ENCODE assay signal across 23 mouse cellular contexts in genomic region chr6:72008213-72008655, GRCm38 (mm10).
"Had no signal": no experiment of that assay in that cellular context is flagged by ENCODE, and none has a peak within 500 bp of the region (broad histone marks: within the 10 kb centered on the region; RNA-seq: fewer than 3 reads in every experiment).

No protein-coding gene starts in this region.

- H3K27me3 ChIP-seq: heart, embryonic 12.5 days; hindbrain, embryonic 13.5 days; hindbrain, embryonic 15.5 days; kidney, embryonic 15.5 days; limb, embryonic 12.5 days; liver, embryonic 15.5 days had no signal

- H3K9ac ChIP-seq: heart, embryonic 12.5 days; hindbrain, embryonic 13.5 days; hindbrain, embryonic 15.5 days; kidney, embryonic 15.5 days; limb, embryonic 12.5 days; liver, embryonic 13.5 days; liver, embryonic 15.5 days had no signal

- H3K4me2 ChIP-seq: heart, embryonic 12.5 days; hindbrain, embryonic 13.5 days; hindbrain, embryonic 15.5 days; kidney, embryonic 15.5 days; limb, embryonic 12.5 days; liver, embryonic 11.5 days; liver, embryonic 13.5 days; liver, embryonic 15.5 days had no signal

- H3K27ac ChIP-seq: heart, embryonic 10.5 days; hindbrain, embryonic 13.5 days; hindbrain, embryonic 15.5 days; hindbrain, postnatal 0 days; kidney, embryonic 15.5 days; kidney, postnatal 0 days; limb, embryonic 10.5 days; limb, embryonic 12.5 days; liver, embryonic 13.5 days; liver, embryonic 15.5 days had no signal

- H3K4me3 ChIP-seq: heart, embryonic 10.5 days; heart, embryonic 12.5 days; hindbrain, embryonic 13.5 days; hindbrain, embryonic 15.5 days; kidney, embryonic 15.5 days; limb, embryonic 10.5 days; limb, embryonic 12.5 days; liver, embryonic 13.5 days; liver, embryonic 15.5 days had no signal

- H3K4me1 ChIP-seq: heart, embryonic 10.5 days; heart, embryonic 12.5 days; hindbrain, embryonic 13.5 days; hindbrain, embryonic 15.5 days; kidney, embryonic 15.5 days; limb, embryonic 10.5 days; limb, embryonic 12.5 days; liver, embryonic 13.5 days; liver, embryonic 15.5 days had no signal

- H3K9me3 ChIP-seq: heart, embryonic 10.5 days; heart, embryonic 12.5 days; hindbrain, embryonic 13.5 days; hindbrain, embryonic 15.5 days; kidney, embryonic 15.5 days; limb, embryonic 10.5 days; limb, embryonic 12.5 days; liver, embryonic 13.5 days; liver, embryonic 15.5 days had no signal

- DNase-seq: gastrocnemius, postnatal 14 days; gastrocnemius, postnatal 36 days; heart, adult 18-20 months; heart, postnatal 10 days; kidney, adult 11 months; kidney, adult 9 months; kidney, postnatal 14 days; kidney, postnatal 36 days; layer of hippocampus, adult 9-11 months; layer of hippocampus, postnatal 36 days; liver; liver, embryonic 13.5 days had no signal

- H3K36me3 ChIP-seq: heart, embryonic 10.5 days; heart, embryonic 12.5 days; hindbrain, embryonic 13.5 days; hindbrain, embryonic 15.5 days; kidney, embryonic 15.5 days; limb, embryonic 10.5 days; limb, embryonic 12.5 days; liver, embryonic 13.5 days; liver, embryonic 15.5 days had no signal
